Mouse (Mus musculus): ENCODE data around the gene Fam122b.

- no peak for TF ChIP-seq CTCF (IDR thresholded peaks at IDR 0.05; ENCODE audit: control insufficient read depth, insufficient read depth, insufficient replicate concordance, low read depth, low read length)
- no peak for TF ChIP-seq POLR2A (IDR thresholded peaks at IDR 0.05; ENCODE audit: control insufficient read depth, low read depth, low read length)
Measured at GRCm38 (mm10) chrX:53236404-53236803, 33.2 kb downstream of the Fam122b start.
